Mouse (Mus musculus) hindbrain, embryonic 13.5 days (tissue): ENCODE data around the gene Kctd17. TPM values are rescaled to one million over a fixed set of nuclear protein-coding genes. Genes with fewer than 3 reads are reported as not detected.

Experiments
- ATAC-seq: fragments of 200-750 bp; cut with Nextera tagmentation; 2 replicates; pipeline ENCODE4 v1.8.0; 2017; ENCODE audit warnings: moderate TSS enrichment; ENCODE audit not compliant: low FRiP score
- H3K27ac ChIP-seq: fragments of 300-500 bp; sonication (generic); 2 replicates; pipeline ENCODE4 v1.5.1; 2015; ENCODE audit warnings: inconsistent platforms, mild to moderate bottlenecking, moderate library complexity
- H3K27me3 ChIP-seq: fragments of 300-500 bp; sonication (generic); 2 replicates; pipeline ENCODE4 v1.6.1; 2015; ENCODE audit warnings: mild to moderate bottlenecking, inconsistent platforms
- H3K36me3 ChIP-seq: fragments of 300-500 bp; sonication (generic); 2 replicates; pipeline ENCODE4 v1.6.1; 2015; ENCODE audit warnings: mild to moderate bottlenecking, inconsistent platforms
- H3K4me1 ChIP-seq: fragments of 300-500 bp; sonication (generic); replicated peaks from 2 replicates; pipeline ENCODE4 v1.6.1; 2015; ENCODE audit warnings: inconsistent platforms
- H3K4me2 ChIP-seq: fragments of 300-500 bp; sonication (generic); 2 replicates; pipeline ENCODE4 v1.6.1; 2015; ENCODE audit warnings: inconsistent platforms, mild to moderate bottlenecking, moderate library complexity
- H3K4me3 ChIP-seq: fragments of 300-500 bp; sonication (generic); 2 replicates; pipeline ENCODE4 v1.5.1; 2015; ENCODE audit warnings: mild to moderate bottlenecking, inconsistent platforms
- H3K9ac ChIP-seq: fragments of 300-500 bp; sonication (generic); 2 replicates; pipeline ENCODE4 v1.6.1; 2015; ENCODE audit warnings: mild to moderate bottlenecking, inconsistent platforms
- H3K9me3 ChIP-seq: fragments of 300-500 bp; sonication (generic); 2 replicates; pipeline ENCODE4 v1.6.1; 2016; ENCODE audit warnings: inconsistent platforms
- WGBS: fragments of 180-500 bp; shearing (Covaris S2); methylation state at CpG from one replicate; pipeline ENCODE4 v1.1.7; 2015; 5-methylcytosine and 5-hydroxymethylcytosine counted together
- polyA plus RNA-seq: library from polyadenylated mRNA; unstranded; fragments of >200 nt; fragmentation: Nextera tagmentation; extraction: Ambion mirVana; gene quantifications from 2 replicates; pipeline ENCODE4 v1.2.1, GENCODE M21; 2015

Kctd17 gene
- polyA plus RNA-seq, 1 experiment from 2014 or later: 114 TPM

- ATAC-seq: no peak
- 96% methylated on average over 3 of the region's 3 CpGs for WGBS
- Histone ChIP-seq H3K4me1 (peaks cover 34% of the 10 kb centered on the region), H3K27ac (no peak overlapping the region), H3K9me3 (no peaks in the 10 kb centered on the region), H3K36me3 (no peaks in the 10 kb centered on the region), H3K9ac (no peak overlapping the region), H3K4me2 (no peak overlapping the region), H3K4me3 (no peak overlapping the region), H3K27me3 (no peaks in the 10 kb centered on the region)
Measured at GRCm38 (mm10) chr15:78452929-78453328, 24.6 kb downstream of the Kctd17 start.

DNA sequence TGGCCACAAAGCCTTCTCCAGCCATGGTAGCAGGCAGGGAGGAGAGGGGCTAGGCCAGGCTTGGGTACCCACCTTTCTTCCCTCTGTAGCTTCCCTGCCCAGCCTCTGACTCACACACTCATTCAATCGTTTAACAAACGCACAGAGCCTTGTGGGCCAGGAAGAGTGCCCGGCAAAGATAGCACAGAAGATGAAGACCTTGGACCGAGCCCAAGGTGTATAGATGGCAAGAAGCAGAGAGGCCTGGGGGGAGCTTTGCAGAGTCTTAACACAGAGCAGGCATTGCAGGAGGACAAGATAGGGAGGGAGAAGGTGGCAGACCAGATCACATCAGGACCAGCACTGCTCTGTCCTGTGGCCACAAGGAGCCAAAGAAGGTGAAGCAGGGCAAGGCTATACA, 26.8 kb downstream of the Kctd17 start:
- 91% methylated on average over 4 of the region's 4 CpGs for WGBS

GRCm38 (mm10) chr15:78456051-78456450, 27.7 kb downstream of the Kctd17 start:
- ATAC-seq: no peak

More for the DNA sequence above, 26.8 kb downstream of the Kctd17 start:
- Histone ChIP-seq H3K4me1 (peaks cover 18% of the 10 kb centered on the region; the same call in 1 of the 2 replicates), H3K27me3 (no peaks in the 10 kb centered on the region), H3K4me3 (no peak overlapping the region), H3K4me2 (no peak overlapping the region), H3K36me3 (no peaks in the 10 kb centered on the region), H3K9ac (no peak overlapping the region), H3K27ac (no peak overlapping the region), H3K9me3 (no peaks in the 10 kb centered on the region)
- ATAC-seq: no peak

DNA sequence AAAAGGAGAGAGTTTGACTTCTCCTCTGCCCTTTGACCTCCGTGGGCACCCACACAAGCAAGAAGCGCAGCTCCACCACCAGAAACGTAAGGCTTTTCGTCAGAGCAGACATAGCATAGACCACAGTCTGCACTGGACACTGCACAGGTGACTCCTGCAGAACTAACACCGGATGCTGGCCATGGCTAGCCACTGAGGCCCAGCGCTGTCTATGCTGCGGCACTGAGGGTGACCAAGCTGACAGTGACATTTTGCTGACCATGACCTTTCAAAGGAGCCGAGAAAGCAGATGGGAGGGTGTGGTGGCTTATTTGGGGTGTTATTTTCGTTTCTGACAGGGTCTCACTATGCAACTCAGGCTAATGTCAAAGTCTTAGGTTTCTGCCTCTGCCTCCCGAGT, 28.8 kb downstream of the Kctd17 start:
- no peak overlapping the region for H3K4me2 ChIP-seq
- H3K36me3 ChIP-seq: no peaks in the 10 kb centered on the region
- WGBS: 82% methylated on average over 10 of the region's 10 CpGs
- H3K9ac ChIP-seq: no peak overlapping the region
- no peaks in the 10 kb centered on the region for H3K9me3 ChIP-seq
- peaks cover 12% of the 10 kb centered on the region; the same call in 1 of the 2 replicates for H3K4me1 ChIP-seq
- H3K27ac ChIP-seq: no peak overlapping the region
- H3K27me3 ChIP-seq: no peaks in the 10 kb centered on the region
- no peak for ATAC-seq
- H3K4me3 ChIP-seq: no peak overlapping the region

More at GRCm38 (mm10) chr15:78456051-78456450, 27.7 kb downstream of the Kctd17 start:
- peaks cover 15% of the 10 kb centered on the region; the same call in 1 of the 2 replicates for H3K4me1 ChIP-seq
- 0 out of 2 replicates have a peak overlapping the region, but pooled peaks have one; percentile 23 for H3K27ac ChIP-seq
- no peak overlapping the region for H3K9ac ChIP-seq
- no peak overlapping the region for H3K4me3 ChIP-seq
- no peak overlapping the region for H3K4me2 ChIP-seq
- WGBS: 58% methylated on average over 7 of the region's 7 CpGs
- H3K36me3 ChIP-seq: no peaks in the 10 kb centered on the region
- H3K9me3 ChIP-seq: no peaks in the 10 kb centered on the region
- no peaks in the 10 kb centered on the region for H3K27me3 ChIP-seq

- ATAC-seq: no peak
- Histone ChIP-seq H3K9me3 (no peaks in the 10 kb centered on the region), H3K4me3 (no peak overlapping the region), H3K4me1 (no peaks in the 10 kb centered on the region), H3K4me2 (no peak overlapping the region), H3K36me3 (no peaks in the 10 kb centered on the region), H3K9ac (no peak overlapping the region), H3K27ac (no peak overlapping the region), H3K27me3 (no peaks in the 10 kb centered on the region)
- 90% methylated on average over 2 of the region's 2 CpGs for WGBS
Measured at GRCm38 (mm10) chr15:78462981-78463380, 34.6 kb downstream of the Kctd17 start.

DNA sequence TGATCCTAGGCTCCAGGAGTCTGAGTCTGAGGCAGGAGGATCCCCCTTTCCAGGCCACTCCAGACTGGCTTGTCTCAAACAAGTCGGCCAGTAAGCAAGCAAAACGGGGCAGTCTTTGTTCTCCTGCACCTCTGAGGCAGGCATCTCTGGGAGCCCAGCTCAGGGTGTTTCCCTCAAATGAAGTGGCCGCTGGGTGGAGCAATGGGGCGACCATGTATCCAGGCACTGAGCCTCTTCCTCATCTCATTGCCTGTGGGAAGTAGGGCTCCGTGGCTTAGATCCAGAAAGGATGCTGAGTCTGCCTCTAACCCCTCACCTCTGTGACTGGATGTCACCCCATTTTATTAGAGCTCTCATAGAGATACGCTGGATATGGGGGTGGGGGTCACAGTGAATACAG, 38.4 kb downstream of the Kctd17 start:
- no peak overlapping the region for H3K4me3 ChIP-seq
- H3K9ac ChIP-seq: no peak overlapping the region
- no peak for ATAC-seq
- no peaks in the 10 kb centered on the region for H3K27me3 ChIP-seq
- H3K4me1 ChIP-seq: no peaks in the 10 kb centered on the region
- H3K9me3 ChIP-seq: no peaks in the 10 kb centered on the region
- H3K36me3 ChIP-seq: no peaks in the 10 kb centered on the region
- no peak overlapping the region for H3K4me2 ChIP-seq
- WGBS: 34% methylated on average over 6 of the region's 6 CpGs
- no peak overlapping the region for H3K27ac ChIP-seq

DNA sequence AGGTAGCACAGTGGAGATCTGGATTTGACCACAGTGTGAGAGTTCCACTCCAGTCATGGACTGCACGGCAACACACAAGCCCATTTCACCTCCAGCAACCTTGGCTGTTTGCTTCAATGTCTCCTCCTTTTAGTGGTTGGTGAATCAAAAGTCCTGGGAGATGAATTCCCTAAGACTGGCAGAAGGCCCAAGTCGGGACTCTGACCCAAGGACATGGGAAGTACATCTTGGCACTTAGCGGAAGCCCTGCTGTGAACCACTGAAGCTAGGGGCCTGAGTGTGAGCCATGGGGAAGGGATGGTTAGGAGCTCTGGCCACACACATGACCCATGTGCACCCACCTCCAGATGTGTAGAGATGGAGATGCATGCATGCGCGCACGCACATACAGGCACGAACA, 39.2 kb downstream of the Kctd17 start:
- 93% methylated on average over 7 of the region's 7 CpGs for WGBS
- Histone ChIP-seq H3K27ac (no peak overlapping the region), H3K9me3 (no peaks in the 10 kb centered on the region), H3K4me3 (no peak overlapping the region), H3K4me1 (no peaks in the 10 kb centered on the region), H3K36me3 (no peaks in the 10 kb centered on the region), H3K27me3 (no peaks in the 10 kb centered on the region), H3K9ac (no peak overlapping the region), H3K4me2 (no peak overlapping the region)
- no peak for ATAC-seq

- no peaks in the 10 kb centered on the region for H3K27me3 ChIP-seq
- no peaks in the 10 kb centered on the region for H3K36me3 ChIP-seq
- H3K4me2 ChIP-seq: no peak within 1 kb of the TSS
- WGBS: 79% methylated on average over 7 of the region's 7 CpGs
- no peak within 1 kb of the TSS for H3K4me3 ChIP-seq
- no peak within 1 kb of the TSS for H3K9ac ChIP-seq
- no peak within 1 kb of the TSS for H3K27ac ChIP-seq
- no peaks in the 10 kb centered on the region for H3K4me1 ChIP-seq
- no peak for ATAC-seq
- no peaks in the 10 kb centered on the region for H3K9me3 ChIP-seq
Measured at GRCm38 (mm10) chr15:78468379-78468937, 40.1 kb downstream of the Kctd17 start, which contains the start of gene Tmprss6. TSS of gene Tmprss6 (minus strand) at chr15:78468634.

GRCm38 (mm10) chr15:78470495-78471276, 42.3 kb downstream of the Kctd17 start:
- Histone ChIP-seq H3K27ac (no peak overlapping the region), H3K4me2 (no peak overlapping the region), H3K27me3 (no peaks in the 10 kb centered on the region), H3K9me3 (no peaks in the 10 kb centered on the region), H3K4me1 (no peaks in the 10 kb centered on the region), H3K4me3 (no peak overlapping the region), H3K9ac (no peak overlapping the region), H3K36me3 (no peaks in the 10 kb centered on the region)
- WGBS: 78% methylated on average over 4 of the region's 4 CpGs
- ATAC-seq: no peak

- H3K4me3 ChIP-seq: no peak overlapping the region
- 52% methylated on average over 7 of the region's 7 CpGs for WGBS
- no peak overlapping the region for H3K9ac ChIP-seq
- H3K4me1 ChIP-seq: no peaks in the 10 kb centered on the region
- no peaks in the 10 kb centered on the region for H3K36me3 ChIP-seq
- H3K4me2 ChIP-seq: no peak overlapping the region
- H3K27me3 ChIP-seq: no peaks in the 10 kb centered on the region
- ATAC-seq: no peak
- H3K27ac ChIP-seq: no peak overlapping the region
- H3K9me3 ChIP-seq: no peaks in the 10 kb centered on the region
Measured at GRCm38 (mm10) chr15:78471902-78472301, 43.5 kb downstream of the Kctd17 start.

- Histone ChIP-seq H3K9me3 (no peaks in the 10 kb centered on the region), H3K36me3 (no peaks in the 10 kb centered on the region), H3K27me3 (no peaks in the 10 kb centered on the region), H3K4me1 (no peaks in the 10 kb centered on the region), H3K4me2 (no peak overlapping the region), H3K4me3 (no peak overlapping the region), H3K27ac (no peak overlapping the region), H3K9ac (no peak overlapping the region)
- no peak for ATAC-seq
- WGBS: 80% methylated on average over 6 of the region's 6 CpGs
Measured at GRCm38 (mm10) chr15:78473442-78473841, 45.1 kb downstream of the Kctd17 start.

- Histone ChIP-seq H3K36me3 (no peaks in the 10 kb centered on the region), H3K4me3 (no peak overlapping the region), H3K9ac (no peak overlapping the region), H3K9me3 (no peaks in the 10 kb centered on the region), H3K27me3 (no peaks in the 10 kb centered on the region), H3K27ac (no peak overlapping the region), H3K4me1 (no peaks in the 10 kb centered on the region), H3K4me2 (no peak overlapping the region)
- 79% methylated on average over 3 of the region's 3 CpGs for WGBS
- no peak for ATAC-seq
Measured at GRCm38 (mm10) chr15:78475604-78476031, 47.3 kb downstream of the Kctd17 start.

DNA sequence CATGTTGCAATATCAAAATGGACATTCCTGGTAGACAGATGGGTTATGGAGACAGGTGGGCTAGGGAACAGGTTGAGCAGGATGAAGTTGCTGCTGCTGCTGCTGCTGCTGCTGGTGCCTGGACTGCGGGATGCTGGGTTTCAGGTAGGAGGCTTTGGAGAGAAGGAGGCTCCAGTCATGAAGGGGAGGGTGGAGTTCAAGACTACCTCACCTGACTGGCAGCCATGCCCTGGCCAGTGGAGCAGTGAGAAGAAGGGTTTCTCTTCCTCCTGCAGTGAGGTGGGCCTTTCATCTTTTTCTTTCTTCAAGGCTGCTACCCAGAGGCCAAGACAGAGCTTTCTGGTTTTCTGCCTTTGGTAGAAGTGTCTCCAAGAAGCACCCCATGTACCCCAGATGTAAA, 48.5 kb downstream of the Kctd17 start:
- ATAC-seq: no peak
- Histone ChIP-seq H3K36me3 (no peaks in the 10 kb centered on the region), H3K9me3 (no peaks in the 10 kb centered on the region), H3K27me3 (no peaks in the 10 kb centered on the region), H3K4me2 (no peak overlapping the region), H3K9ac (no peak overlapping the region), H3K4me1 (no peaks in the 10 kb centered on the region), H3K4me3 (no peak overlapping the region), H3K27ac (no peak overlapping the region)
- 91% methylated on average over 1 of the region's 1 CpGs for WGBS
